Mouse (Mus musculus) bone marrow macrophage, adult 2 months (primary cell): ENCODE measurements around the gene Hyal3.

Experiments used
- CTCF ChIP-seq: IDR thresholded peaks from 2 replicates; pipeline ENCODE4 v1.5.1; 2012; ENCODE audit warnings: low read depth, mild to moderate bottlenecking, low read length, moderate library complexity
- POLR2A ChIP-seq: IDR thresholded peaks from 2 replicates; pipeline ENCODE4 v1.6.1; 2012; ENCODE audit warnings: mild to moderate bottlenecking, low read depth, low read length, borderline replicate concordance

DNA sequence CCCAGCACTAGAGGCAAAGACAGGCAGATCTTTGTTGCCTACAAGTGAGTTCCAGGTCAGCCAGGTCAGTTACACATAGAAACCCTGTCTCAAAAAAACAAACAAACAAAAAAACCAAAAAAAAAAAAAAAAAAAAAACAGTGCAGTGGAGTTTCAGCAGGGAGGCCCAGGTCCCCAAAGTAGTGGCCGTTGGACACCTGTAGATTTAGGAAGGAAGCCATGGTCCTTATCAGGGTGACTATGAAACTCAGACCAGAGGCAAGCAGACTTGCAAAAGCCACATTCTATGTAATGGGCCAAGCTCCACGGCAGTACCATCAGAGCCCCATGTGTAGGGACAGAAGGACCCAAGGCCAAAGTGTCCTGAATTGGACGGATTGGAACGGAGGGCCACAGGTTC, 966 bp downstream of the Hyal3 start:
- TF ChIP-seq CTCF = no peak
- no peak for TF ChIP-seq POLR2A
